ENCODE assay signal across 7 mouse cellular contexts in the genomic region with DNA sequence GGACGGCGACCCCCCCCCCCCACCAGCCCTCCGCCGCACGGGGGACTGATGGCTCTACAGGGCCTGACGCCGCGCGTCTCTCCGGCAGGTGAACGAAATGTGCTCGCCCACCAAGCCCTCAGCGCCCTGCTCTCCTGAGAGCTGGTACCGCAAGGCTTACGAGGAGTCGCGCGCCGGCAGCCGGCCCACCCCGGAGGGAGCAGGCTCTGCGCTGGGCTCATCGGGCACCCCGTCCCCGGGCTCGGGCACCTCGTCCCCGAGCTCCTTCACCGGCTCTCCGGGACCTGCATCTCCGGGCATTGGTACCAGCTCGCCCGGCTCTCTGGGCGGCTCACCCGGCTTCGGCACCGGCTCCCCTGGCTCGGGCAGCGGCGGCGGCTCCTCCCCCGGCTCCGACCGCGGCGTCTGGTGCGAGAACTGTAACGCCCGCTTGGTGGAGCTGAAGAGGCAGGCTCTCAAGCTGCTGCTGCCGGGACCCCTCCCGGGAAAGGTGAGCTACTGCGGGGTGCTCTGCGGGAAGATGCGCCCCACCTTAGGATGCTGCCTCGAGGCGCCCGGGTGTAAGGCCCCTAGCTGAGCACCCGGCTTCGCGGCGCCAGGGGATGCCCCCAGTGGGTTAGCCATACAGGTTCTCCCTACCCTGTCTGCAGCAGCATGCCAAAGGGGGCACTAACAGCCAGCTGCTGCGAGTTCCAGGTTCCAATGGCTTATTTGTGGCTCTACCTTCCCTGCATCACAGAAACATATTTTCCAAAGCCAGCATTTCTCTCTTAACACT. TPM values are rescaled to one million over a fixed set of nuclear protein-coding genes. Genes with fewer than 3 reads are reported as not detected.
DNase-seq lines count a peak whose midpoint lies in the region; ATAC-seq and TF ChIP-seq lines count a peak whose summit lies in the region.

No protein-coding gene starts in this region.

- no peak overlapping the region for H3K27ac ChIP-seq in embryonic fibroblast, embryonic 13.5 days (ENCODE audit: insufficient read depth, low read length)
- H3K27ac ChIP-seq in heart, embryonic 12.5 days (ENCODE audit: poor library complexity, severe bottlenecking): peak overlapping the region; percentile 87
- peak overlapping the region; percentile 90 for H3K27ac ChIP-seq in kidney, embryonic 15.5 days
- H3K27ac ChIP-seq in limb, embryonic 15.5 days: no peak overlapping the region
- peak overlapping the region; percentile 90 for H3K27ac ChIP-seq in midbrain, embryonic 16.5 days (ENCODE audit: low read length)

- H3K4me2 ChIP-seq in heart, embryonic 12.5 days: peak overlapping the region; percentile 100
- H3K4me2 ChIP-seq in kidney, embryonic 15.5 days: peak overlapping the region; percentile 100
- H3K4me2 ChIP-seq in limb, embryonic 15.5 days: peak overlapping the region; percentile 100
- H3K4me2 ChIP-seq in midbrain, embryonic 16.5 days (ENCODE audit: low read length): peak overlapping the region; percentile 99

- peak; percentile 42 for ATAC-seq in heart, embryonic 12.5 days (ENCODE audit: insufficient number of reproducible peaks, low FRiP score)
- peak; percentile 23 for ATAC-seq in kidney, embryonic 15.5 days (replicated peaks; ENCODE audit: low FRiP score)
- ATAC-seq in limb, embryonic 15.5 days (ENCODE audit: insufficient number of reproducible peaks, low FRiP score, low TSS enrichment, low read depth): peak; percentile 45; the same call in 1 of the 2 replicates
- peak; percentile 55 for ATAC-seq in midbrain, embryonic 16.5 days

- no peaks in the 10 kb centered on the region for H3K9me3 ChIP-seq in heart, embryonic 12.5 days (replicated peaks)
- no peaks in the 10 kb centered on the region for H3K9me3 ChIP-seq in kidney, embryonic 15.5 days (replicated peaks)
- no peaks in the 10 kb centered on the region for H3K9me3 ChIP-seq in limb, embryonic 15.5 days
- no peaks in the 10 kb centered on the region for H3K9me3 ChIP-seq in midbrain, embryonic 16.5 days (replicated peaks; ENCODE audit: control insufficient read depth, low read length, poor library complexity, severe bottlenecking)

- peak; percentile 32; the same call in 1 of the 2 replicates for TF ChIP-seq CTCF in embryonic fibroblast, embryonic 13.5 days (IDR thresholded peaks at IDR 0.05; ENCODE audit: borderline replicate concordance, insufficient read depth, low read length)

- no peaks in the 10 kb centered on the region; the same call in 1 of the 2 replicates for H3K4me1 ChIP-seq in embryonic fibroblast, embryonic 13.5 days (ENCODE audit: control insufficient read depth, insufficient read depth, low read length)
- H3K4me1 ChIP-seq in heart, embryonic 12.5 days (replicated peaks): peaks cover 36% of the 10 kb centered on the region
- peaks cover 53% of the 10 kb centered on the region for H3K4me1 ChIP-seq in kidney, embryonic 15.5 days
- H3K4me1 ChIP-seq in limb, embryonic 15.5 days: peaks cover 53% of the 10 kb centered on the region
- H3K4me1 ChIP-seq in midbrain, embryonic 16.5 days (ENCODE audit: control insufficient read depth, insufficient read depth, low read length): peaks cover 9% of the 10 kb centered on the region; the same call in 1 of the 2 replicates

- peaks cover 14% of the 10 kb centered on the region for H3K36me3 ChIP-seq in heart, embryonic 12.5 days
- peaks cover 7% of the 10 kb centered on the region for H3K36me3 ChIP-seq in kidney, embryonic 15.5 days
- peaks cover 4% of the 10 kb centered on the region; the same call in 1 of the 2 replicates for H3K36me3 ChIP-seq in limb, embryonic 15.5 days
- H3K36me3 ChIP-seq in midbrain, embryonic 16.5 days (ENCODE audit: control insufficient read depth, insufficient read depth, low read length): no peaks in the 10 kb centered on the region

- no peak; the same call in 1 of the 2 replicates for TF ChIP-seq POLR2A in embryonic fibroblast, embryonic 13.5 days (IDR thresholded peaks at IDR 0.05; ENCODE audit: low read depth, low read length)

- H3K9ac ChIP-seq in heart, embryonic 12.5 days: peak overlapping the region; percentile 86
- peak overlapping the region; percentile 65 for H3K9ac ChIP-seq in kidney, embryonic 15.5 days
- H3K9ac ChIP-seq in limb, embryonic 15.5 days: peak overlapping the region; percentile 72; the same call in 1 of the 2 replicates
- peak overlapping the region; percentile 86 for H3K9ac ChIP-seq in midbrain, embryonic 16.5 days (ENCODE audit: low read depth, low read length)

- no peaks in the 10 kb centered on the region for H3K27me3 ChIP-seq in heart, embryonic 12.5 days (replicated peaks)
- H3K27me3 ChIP-seq in kidney, embryonic 15.5 days: peaks cover 36% of the 10 kb centered on the region
- H3K27me3 ChIP-seq in limb, embryonic 15.5 days: peaks cover 16% of the 10 kb centered on the region
- no peaks in the 10 kb centered on the region for H3K27me3 ChIP-seq in midbrain, embryonic 16.5 days (ENCODE audit: control insufficient read depth, insufficient read depth, low read depth, low read length)

- peak overlapping the region; percentile 56 for H3K4me3 ChIP-seq in embryonic fibroblast, embryonic 13.5 days (ENCODE audit: insufficient read depth, low read length)
- H3K4me3 ChIP-seq in heart, embryonic 12.5 days: peak overlapping the region; percentile 77
- peak overlapping the region; percentile 79 for H3K4me3 ChIP-seq in kidney, embryonic 15.5 days (replicated peaks)
- H3K4me3 ChIP-seq in limb, embryonic 15.5 days: peak overlapping the region; percentile 61
- peak overlapping the region; percentile 70 for H3K4me3 ChIP-seq in midbrain, embryonic 16.5 days (ENCODE audit: low read depth, low read length)

- peak; percentile 53 to 73 for DNase-seq in adrenal gland, postnatal 4 days (ENCODE audit: low spot score in 2 of 2)
- DNase-seq in spleen, postnatal 4 days (ENCODE audit: low spot score in 2 of 2): peak; percentile 51 to 79

- WGBS in heart, embryonic 12.5 days: under 1% methylated on average over 60 of the region's 62 CpGs
- under 1% methylated on average over 61 of the region's 62 CpGs for WGBS in kidney, embryonic 15.5 days
- whole genome bisulfite sequencing in limb, embryonic 15.5 days: under 1% methylated on average over 62 of the region's 62 CpGs
- under 1% methylated on average over 59 of the region's 62 CpGs for WGBS in midbrain, embryonic 16.5 days

RNA-seq across cellular contexts. Expression of a gene that starts 1.6 kb away (rescaled TPM):
- total RNA-seq in adrenal gland, postnatal 4 days (2021): 10 to 100 TPM in 1 of 2 experiments, 1 to 10 TPM in 1; 7.3 to 16.2 TPM
- 38.9 and 61.3 TPM in 2 replicates for polyA plus RNA-seq in embryonic fibroblast, embryonic 13.5 days (2011; ENCODE audit: insufficient read length, low read depth, missing spikeins)
- polyA plus RNA-seq in heart, embryonic 12.5 days (2016; fragmentation: Nextera tagmentation; extraction: Ambion mirVana): 25.1 and 28.1 TPM in 2 replicates
- 13.2 and 13.4 TPM in 2 replicates for polyA plus RNA-seq in kidney, embryonic 15.5 days (2015; fragmentation: Nextera tagmentation; extraction: Ambion mirVana)
- polyA plus RNA-seq in limb, embryonic 15.5 days (2015; fragmentation: Nextera tagmentation; extraction: Ambion mirVana): 3.8 and 5.3 TPM in 2 replicates
- 7.8 and 8.1 TPM in 2 replicates for polyA plus RNA-seq in midbrain, embryonic 16.5 days (2015; fragmentation: Nextera tagmentation; extraction: Ambion mirVana)

Comparison
In these comparisons a context has a peak if more than half of its experiments do, and no peak if none do; other contexts are left out.
1. H3K27ac ChIP-seq: peak in heart, embryonic 12.5 days (single experiment), kidney, embryonic 15.5 days (single experiment) and midbrain, embryonic 16.5 days (single experiment); none in embryonic fibroblast, embryonic 13.5 days (single experiment) and limb, embryonic 15.5 days (single experiment).
2. Peak in every context shown above with its lines, with median percentiles within 50 percentile points of each other: H3K4me3 ChIP-seq, ATAC-seq, H3K4me2 ChIP-seq and H3K9ac ChIP-seq.